Mouse (Mus musculus): ENCODE data around the gene Nyap2.

The Nyap2 gene

GRCm38 (mm10) chr1:81090400-81090799 lies 13.7 kb downstream of the Nyap2 start:
- no peaks in the 10 kb centered on the region for H3K4me1 ChIP-seq (replicated peaks; ENCODE audit: low read depth, low read length)
- no peaks in the 10 kb centered on the region for H3K9me3 ChIP-seq (ENCODE audit: low read length)
- no peak for TF ChIP-seq POU5F1 (IDR thresholded peaks at IDR 0.05; ENCODE audit: borderline replicate concordance, low read length)
- no peak for TF ChIP-seq CTCF (conservative IDR thresholded peaks at IDR 0.05; ENCODE audit: low read length)
- no peak for TF ChIP-seq NANOG (IDR thresholded peaks at IDR 0.05; ENCODE audit: borderline replicate concordance, low read length)
- H3K36me3 ChIP-seq (ENCODE audit: insufficient read depth, low read length) = no peaks in the 10 kb centered on the region
- no peak overlapping the region for H3K4me3 ChIP-seq (replicated peaks; ENCODE audit: low read length)
- H3K27me3 ChIP-seq (ENCODE audit: insufficient read depth, low read length) = no peaks in the 10 kb centered on the region

DNA sequence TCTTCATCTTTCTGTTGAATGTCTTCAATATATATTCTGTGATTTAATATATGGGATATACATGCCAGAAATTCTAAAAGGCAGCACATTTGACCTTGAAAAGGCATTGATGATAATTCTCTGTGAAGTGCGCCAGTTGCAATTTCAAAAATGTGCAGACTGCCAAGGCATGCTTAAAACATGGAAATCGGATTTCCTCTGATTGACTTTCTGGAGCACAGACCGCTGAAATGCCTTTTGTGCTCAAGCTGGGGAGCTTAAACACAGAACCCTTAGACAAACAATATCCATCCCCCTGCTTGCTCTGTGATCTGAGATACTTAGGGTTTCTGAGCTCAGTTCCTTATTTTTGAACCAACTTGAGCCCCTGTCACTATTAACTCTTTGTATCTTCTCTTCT lies 14.2 kb downstream of the Nyap2 start:
- TF ChIP-seq CTCF (conservative IDR thresholded peaks at IDR 0.05; ENCODE audit: low read length) (no peak), POU5F1 (IDR thresholded peaks at IDR 0.05; ENCODE audit: borderline replicate concordance, low read length) (no peak), NANOG (IDR thresholded peaks at IDR 0.05; ENCODE audit: borderline replicate concordance, low read length) (no peak)
- Histone ChIP-seq H3K27me3 (ENCODE audit: insufficient read depth, low read length) (no peaks in the 10 kb centered on the region), H3K4me1 (replicated peaks; ENCODE audit: low read depth, low read length) (no peaks in the 10 kb centered on the region), H3K4me3 (replicated peaks; ENCODE audit: low read length) (no peak overlapping the region), H3K36me3 (ENCODE audit: insufficient read depth, low read length) (no peaks in the 10 kb centered on the region), H3K9me3 (ENCODE audit: low read length) (no peaks in the 10 kb centered on the region)

- Histone ChIP-seq H3K27me3 (ENCODE audit: insufficient read depth, low read length) (no peaks in the 10 kb centered on the region), H3K36me3 (ENCODE audit: insufficient read depth, low read length) (no peaks in the 10 kb centered on the region), H3K9me3 (ENCODE audit: low read length) (no peaks in the 10 kb centered on the region), H3K4me3 (replicated peaks; ENCODE audit: low read length) (no peak overlapping the region), H3K4me1 (replicated peaks; ENCODE audit: low read depth, low read length) (no peaks in the 10 kb centered on the region)
- TF ChIP-seq POU5F1 (IDR thresholded peaks at IDR 0.05; ENCODE audit: borderline replicate concordance, low read length) = no peak
- no peak for TF ChIP-seq NANOG (IDR thresholded peaks at IDR 0.05; ENCODE audit: borderline replicate concordance, low read length)
- no peak for TF ChIP-seq CTCF (conservative IDR thresholded peaks at IDR 0.05; ENCODE audit: low read length)
Observed at GRCm38 (mm10) chr1:81092056-81092455, 15.3 kb downstream of the Nyap2 start.

DNA sequence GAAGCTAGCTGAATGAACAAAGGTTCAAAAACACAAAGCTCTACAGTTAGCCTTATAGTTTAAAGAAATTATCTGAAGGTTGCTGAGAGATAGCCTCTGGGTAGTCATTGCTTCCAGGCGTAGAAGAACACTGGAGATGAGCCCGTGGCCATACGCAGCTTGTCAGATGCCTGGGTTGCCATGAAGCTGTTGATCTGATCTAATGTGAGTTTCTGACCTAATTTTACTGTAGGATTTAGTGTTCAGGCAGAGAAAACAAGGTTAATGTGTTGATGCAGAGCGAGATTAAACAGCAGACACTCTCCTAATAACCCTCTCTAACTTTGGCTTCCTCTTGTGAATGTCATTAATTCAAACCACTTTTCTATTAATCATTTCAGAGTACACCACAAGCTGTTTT lies 16.1 kb downstream of the Nyap2 start:
- Histone ChIP-seq H3K27me3 (ENCODE audit: insufficient read depth, low read length) (no peaks in the 10 kb centered on the region), H3K36me3 (ENCODE audit: insufficient read depth, low read length) (no peaks in the 10 kb centered on the region), H3K4me1 (replicated peaks; ENCODE audit: low read depth, low read length) (no peaks in the 10 kb centered on the region), H3K9me3 (ENCODE audit: low read length) (no peaks in the 10 kb centered on the region), H3K4me3 (replicated peaks; ENCODE audit: low read length) (no peak overlapping the region)
- TF ChIP-seq NANOG (IDR thresholded peaks at IDR 0.05; ENCODE audit: borderline replicate concordance, low read length) (no peak), CTCF (conservative IDR thresholded peaks at IDR 0.05; ENCODE audit: low read length) (no peak), POU5F1 (IDR thresholded peaks at IDR 0.05; ENCODE audit: borderline replicate concordance, low read length) (no peak)

DNA sequence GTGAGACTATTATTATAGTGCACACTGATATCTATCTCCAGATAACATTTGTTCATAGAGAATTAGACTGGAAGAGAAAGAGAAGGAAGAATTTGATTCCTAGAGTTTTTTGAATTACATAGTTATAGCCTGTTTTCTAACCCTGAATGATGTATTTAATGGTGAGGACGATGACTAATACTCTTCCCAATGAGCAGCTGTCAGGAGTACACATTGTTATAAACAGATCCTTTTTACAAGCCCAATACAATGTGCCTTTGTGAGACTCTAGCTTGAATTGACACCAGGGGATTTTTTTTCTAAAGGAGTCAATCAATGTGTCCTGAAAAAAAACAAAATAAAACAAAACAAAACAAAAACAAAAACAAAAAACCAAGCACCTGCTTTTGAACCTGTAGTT lies 22.2 kb downstream of the Nyap2 start:
- TF ChIP-seq NANOG (IDR thresholded peaks at IDR 0.05; ENCODE audit: borderline replicate concordance, low read length) (no peak), CTCF (conservative IDR thresholded peaks at IDR 0.05; ENCODE audit: low read length) (no peak), POU5F1 (IDR thresholded peaks at IDR 0.05; ENCODE audit: borderline replicate concordance, low read length) (no peak)
- Histone ChIP-seq H3K4me3 (replicated peaks; ENCODE audit: low read length) (no peak overlapping the region), H3K36me3 (ENCODE audit: insufficient read depth, low read length) (no peaks in the 10 kb centered on the region)

GRCm38 (mm10) chr1:81101749-81102148 lies 25.0 kb downstream of the Nyap2 start:
- no peaks in the 10 kb centered on the region for H3K27me3 ChIP-seq (ENCODE audit: insufficient read depth, low read length)
- H3K36me3 ChIP-seq (ENCODE audit: insufficient read depth, low read length) = no peaks in the 10 kb centered on the region
- no peak overlapping the region for H3K4me3 ChIP-seq (replicated peaks; ENCODE audit: low read length)
- no peaks in the 10 kb centered on the region for H3K4me1 ChIP-seq (replicated peaks; ENCODE audit: low read depth, low read length)
- H3K9me3 ChIP-seq (ENCODE audit: low read length) = no peaks in the 10 kb centered on the region
- TF ChIP-seq POU5F1 (IDR thresholded peaks at IDR 0.05; ENCODE audit: borderline replicate concordance, low read length) (no peak), CTCF (conservative IDR thresholded peaks at IDR 0.05; ENCODE audit: low read length) (no peak), NANOG (IDR thresholded peaks at IDR 0.05; ENCODE audit: borderline replicate concordance, low read length) (no peak)

More for the DNA sequence above, 22.2 kb downstream of the Nyap2 start:
- Histone ChIP-seq H3K4me1 (replicated peaks; ENCODE audit: low read depth, low read length) (no peaks in the 10 kb centered on the region), H3K27me3 (ENCODE audit: insufficient read depth, low read length) (no peaks in the 10 kb centered on the region), H3K9me3 (ENCODE audit: low read length) (no peaks in the 10 kb centered on the region)

DNA sequence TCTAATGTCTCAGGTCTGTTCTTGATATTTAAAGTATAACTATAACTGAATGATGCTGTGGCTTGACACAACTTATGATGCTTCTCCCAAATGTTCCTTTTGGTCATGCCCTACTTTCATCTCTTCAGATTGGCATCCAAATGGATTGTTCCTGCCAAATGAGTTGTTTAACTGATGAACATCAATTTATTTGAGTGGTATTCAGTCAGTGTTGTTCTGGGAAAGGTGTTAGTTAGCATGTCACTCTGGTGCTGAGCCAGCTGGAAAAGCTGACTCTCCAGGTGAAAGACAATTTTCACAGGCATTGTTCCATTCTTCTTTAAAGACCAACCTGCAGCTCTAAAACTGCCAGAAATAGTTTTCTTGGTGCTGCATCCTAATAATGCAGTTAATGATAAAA lies 43.0 kb downstream of the Nyap2 start:
- H3K36me3 ChIP-seq (ENCODE audit: insufficient read depth, low read length) = no peaks in the 10 kb centered on the region
- H3K4me1 ChIP-seq (replicated peaks; ENCODE audit: low read depth, low read length) = no peaks in the 10 kb centered on the region
- no peak overlapping the region for H3K4me3 ChIP-seq (replicated peaks; ENCODE audit: low read length)
- H3K27me3 ChIP-seq (ENCODE audit: insufficient read depth, low read length) = no peaks in the 10 kb centered on the region
- TF ChIP-seq CTCF (conservative IDR thresholded peaks at IDR 0.05; ENCODE audit: low read length) = no peak
- no peak for TF ChIP-seq NANOG (IDR thresholded peaks at IDR 0.05; ENCODE audit: borderline replicate concordance, low read length)
- no peak for TF ChIP-seq POU5F1 (IDR thresholded peaks at IDR 0.05; ENCODE audit: borderline replicate concordance, low read length)
- no peaks in the 10 kb centered on the region for H3K9me3 ChIP-seq (ENCODE audit: low read length)

GRCm38 (mm10) chr1:81132007-81132712 lies 55.4 kb downstream of the Nyap2 start:
- Histone ChIP-seq H3K4me1 (replicated peaks; ENCODE audit: low read depth, low read length) (no peaks in the 10 kb centered on the region), H3K9me3 (ENCODE audit: low read length) (no peaks in the 10 kb centered on the region), H3K27me3 (ENCODE audit: insufficient read depth, low read length) (no peaks in the 10 kb centered on the region)

GRCm38 (mm10) chr1:81143855-81144254 lies 67.1 kb downstream of the Nyap2 start:
- no peak overlapping the region for H3K4me3 ChIP-seq (replicated peaks; ENCODE audit: low read length)
- no peaks in the 10 kb centered on the region for H3K4me1 ChIP-seq (replicated peaks; ENCODE audit: low read depth, low read length)
- H3K36me3 ChIP-seq (ENCODE audit: insufficient read depth, low read length) = no peaks in the 10 kb centered on the region
- no peaks in the 10 kb centered on the region for H3K27me3 ChIP-seq (ENCODE audit: insufficient read depth, low read length)
- H3K9me3 ChIP-seq (ENCODE audit: low read length) = no peaks in the 10 kb centered on the region
- TF ChIP-seq CTCF (conservative IDR thresholded peaks at IDR 0.05; ENCODE audit: low read length) = no peak
- no peak for TF ChIP-seq POU5F1 (IDR thresholded peaks at IDR 0.05; ENCODE audit: borderline replicate concordance, low read length)
- no peak for TF ChIP-seq NANOG (IDR thresholded peaks at IDR 0.05; ENCODE audit: borderline replicate concordance, low read length)

More at GRCm38 (mm10) chr1:81132007-81132712, 55.4 kb downstream of the Nyap2 start:
- TF ChIP-seq POU5F1 (IDR thresholded peaks at IDR 0.05; ENCODE audit: borderline replicate concordance, low read length) = no peak
- no peak for TF ChIP-seq CTCF (conservative IDR thresholded peaks at IDR 0.05; ENCODE audit: low read length)
- TF ChIP-seq NANOG (IDR thresholded peaks at IDR 0.05; ENCODE audit: borderline replicate concordance, low read length) = no peak
- H3K4me3 ChIP-seq (replicated peaks; ENCODE audit: low read length) = no peak overlapping the region
- no peaks in the 10 kb centered on the region for H3K36me3 ChIP-seq (ENCODE audit: insufficient read depth, low read length)

Data from E14TG2a.4 (cell line).